16 mouse cellular contexts compared by ENCODE assay signal in genomic region chr9:103326449-103326848, GRCm38 (mm10). TPM values are rescaled to one million over a fixed set of nuclear protein-coding genes. Genes with fewer than 3 reads are reported as not detected.
A peak's percentile ranks its signal among the peaks of the same experiment; 100 is the strongest.
DNase-seq lines count a peak whose midpoint lies in the region; ATAC-seq and TF ChIP-seq lines count a peak whose summit lies in the region.
"Had no signal": no experiment of that assay in that cellular context is flagged by ENCODE, and none has a peak within 500 bp of the region (broad histone marks: within the 10 kb centered on the region; RNA-seq: fewer than 3 reads in every experiment).

No protein-coding gene starts in this region.

- no peak overlapping the region for H3K27ac ChIP-seq in kidney, postnatal 0 days
- peak overlapping the region; percentile 59 for H3K27ac ChIP-seq in liver, postnatal 0 days (ENCODE audit: low read depth)
- H3K27ac ChIP-seq: embryonic facial prominence, embryonic 10.5 days; forebrain, embryonic 10.5 days had no signal

- no peak for ATAC-seq in kidney, postnatal 0 days (replicated peaks; ENCODE audit: low FRiP score, low read depth)
- peak; percentile 97 for ATAC-seq in liver, postnatal 0 days
- ATAC-seq: Patski had no signal

- no peak for TF ChIP-seq CTCF in kidney, postnatal 0 days (IDR thresholded peaks at IDR 0.05; ENCODE audit: low read depth)
- no peak for TF ChIP-seq CTCF in liver, postnatal 0 days (IDR thresholded peaks at IDR 0.05; ENCODE audit: low read depth)

- H3K4me1 ChIP-seq in kidney, postnatal 0 days (replicated peaks; ENCODE audit: insufficient read depth, low read length), result no peaks in the 10 kb centered on the region
- peaks cover 50% of the 10 kb centered on the region for H3K4me1 ChIP-seq in erythroblast, embryonic 14.5 days (ENCODE audit: control insufficient read depth)
- peaks cover 5% of the 10 kb centered on the region; the same call in 1 of the 2 replicates for H3K4me1 ChIP-seq in liver, postnatal 0 days (ENCODE audit: insufficient read depth)
- H3K4me1 ChIP-seq: embryonic facial prominence, embryonic 10.5 days; forebrain, embryonic 10.5 days had no signal

- no peak overlapping the region for H3K4me3 ChIP-seq in kidney, postnatal 0 days (replicated peaks; ENCODE audit: low read depth, low read length)
- peak overlapping the region; percentile 40 for H3K4me3 ChIP-seq in erythroblast, embryonic 14.5 days (replicated peaks)
- H3K4me3 ChIP-seq in liver, postnatal 0 days (ENCODE audit: low read depth, low read length), result peak overlapping the region; percentile 19
- H3K4me3 ChIP-seq: embryonic facial prominence, embryonic 10.5 days; forebrain, embryonic 10.5 days had no signal

- H3K27me3 ChIP-seq in kidney, postnatal 0 days (ENCODE audit: insufficient read depth, low read length), result no peaks in the 10 kb centered on the region
- no peaks in the 10 kb centered on the region for H3K27me3 ChIP-seq in erythroblast, embryonic 14.5 days (ENCODE audit: control insufficient read depth)
- no peaks in the 10 kb centered on the region for H3K27me3 ChIP-seq in liver, postnatal 0 days (ENCODE audit: insufficient read depth, low read length)
- H3K27me3 ChIP-seq: Patski had no signal

- no peak overlapping the region for H3K9ac ChIP-seq in kidney, postnatal 0 days (ENCODE audit: low read depth, low read length)
- no peak overlapping the region for H3K9ac ChIP-seq in liver, postnatal 0 days (replicated peaks)

- DNase-seq in kidney, postnatal 0 days (ENCODE audit: low spot score), result peak; percentile 16
- DNase-seq in kidney, postnatal 36 days, result no peak
- DNase-seq in c-Kit-negative CD71-positive TER-119-positive erythroid progenitor cells, embryonic 14.5 days (ENCODE audit: low read depth, low spot score), result peak; percentile 52
- DNase-seq in liver, postnatal 0 days, result no peak
- DNase-seq in layer of hippocampus, postnatal 14 days (ENCODE audit: low spot score in 2 of 2), result no peak
- DNase-seq in kidney, postnatal 25 days, result no peak
- DNase-seq in layer of hippocampus, adult 11-12 months (ENCODE audit: low spot score), result no peak
- DNase-seq: cerebellum, postnatal 10 days; heart, postnatal 10 days; lung, postnatal 14 days; midbrain, embryonic 14.5 days; thymus, postnatal 4 days had no signal

- no peak overlapping the region for H3K4me2 ChIP-seq in kidney, postnatal 0 days (ENCODE audit: low read length)
- H3K4me2 ChIP-seq in liver, postnatal 0 days (ENCODE audit: low read depth, low read length), result peak overlapping the region; percentile 55

- 77% methylated on average over 9 of the region's 9 CpGs for WGBS in kidney, postnatal 0 days
- WGBS in liver, postnatal 0 days (ENCODE audit: insufficient replicate concordance), result 56% methylated on average over 9 of the region's 9 CpGs

- TF ChIP-seq EP300 in liver, postnatal 0 days (IDR thresholded peaks at IDR 0.05; ENCODE audit: low read depth), result peak; percentile 94

- H3K36me3 ChIP-seq in kidney, postnatal 0 days (ENCODE audit: insufficient read depth, low read length), result peaks cover 54% of the 10 kb centered on the region
- peaks cover 100% of the 10 kb centered on the region for H3K36me3 ChIP-seq in erythroblast, embryonic 14.5 days (ENCODE audit: control insufficient read depth)
- H3K36me3 ChIP-seq in liver, postnatal 0 days (replicated peaks; ENCODE audit: insufficient read depth, low read length), result peaks cover 73% of the 10 kb centered on the region

- no peaks in the 10 kb centered on the region for H3K9me3 ChIP-seq in kidney, postnatal 0 days (replicated peaks; ENCODE audit: low read length)
- peaks cover 8% of the 10 kb centered on the region for H3K9me3 ChIP-seq in erythroblast, embryonic 14.5 days (ENCODE audit: control insufficient read depth, low read length)
- H3K9me3 ChIP-seq in liver, postnatal 0 days (ENCODE audit: low read length), result 0 out of 2 replicates have a peak, but pooled peaks cover 4% of the 10 kb centered on the region
- H3K9me3 ChIP-seq: embryonic facial prominence, embryonic 10.5 days; forebrain, embryonic 10.5 days had no signal

RNA-seq across cellular contexts. Expression of gene Topbp1, which starts 21.4 kb away (rescaled TPM):
- polyA plus RNA-seq in kidney, postnatal 0 days (2015; fragmentation: Nextera tagmentation; extraction: Ambion mirVana), result 33.1 and 35.4 TPM in 2 replicates
- polyA plus RNA-seq in erythroblast, embryonic 14.5 days (2012), result 2.6 and 3.9 TPM in 2 replicates
- polyA plus RNA-seq in liver, postnatal 0 days (2015; fragmentation: Nextera tagmentation; extraction: Ambion mirVana), result 15.5 and 17.3 TPM in 2 replicates
- 10 to 100 TPM; 20.5 to 27.4 TPM for total RNA-seq in layer of hippocampus, postnatal 14 days (2021)

RNA-seq across cellular contexts. Expression of gene 1300017J02Rik, which starts 21.6 kb away (rescaled TPM):
- 1.4 and 1.6 TPM in 2 replicates for polyA plus RNA-seq in kidney, postnatal 0 days (2015; fragmentation: Nextera tagmentation; extraction: Ambion mirVana)
- polyA plus RNA-seq in erythroblast, embryonic 14.5 days (2012), result 11.6 and 12.4 TPM in 2 replicates
- polyA plus RNA-seq in liver, postnatal 0 days (2015; fragmentation: Nextera tagmentation; extraction: Ambion mirVana), result 171 and 175 TPM in 2 replicates
- total RNA-seq in layer of hippocampus, postnatal 14 days (2021), result under 1 TPM; 0.28 to 0.98 TPM

RNA-seq across cellular contexts. Expression of gene Cdv3, which starts 39.2 kb away (rescaled TPM):
- polyA plus RNA-seq in kidney, postnatal 0 days (2015; fragmentation: Nextera tagmentation; extraction: Ambion mirVana), result 67.5 and 79.5 TPM in 2 replicates
- polyA plus RNA-seq in erythroblast, embryonic 14.5 days (2012), result 6.3 and 8.8 TPM in 2 replicates
- 34.6 and 36.6 TPM in 2 replicates for polyA plus RNA-seq in liver, postnatal 0 days (2015; fragmentation: Nextera tagmentation; extraction: Ambion mirVana)
- total RNA-seq in layer of hippocampus, postnatal 14 days (2021), result 10 to 100 TPM; 88.0 to 93.6 TPM

Comparison
In these comparisons a context has a peak if more than half of its experiments do, and no peak if none do; other contexts are left out.
1. DNase-seq: peak in kidney, postnatal 0 days (single experiment) and c-Kit-negative CD71-positive TER-119-positive erythroid progenitor cells, embryonic 14.5 days (single experiment); none in kidney, postnatal 36 days (0 of 2), liver, postnatal 0 days (single experiment), layer of hippocampus, postnatal 14 days (0 of 2), kidney, postnatal 25 days (0 of 2) and layer of hippocampus, adult 11-12 months (single experiment).
2. RNA of gene 1300017J02Rik, which starts 21.6 kb away (polyA plus RNA-seq): 171 to 175 TPM in liver, postnatal 0 days; 11.6 to 12.4 TPM in erythroblast, embryonic 14.5 days and 1.4 to 1.6 TPM in kidney, postnatal 0 days; every median in the first group is over 10 times any median in the second.